Mouse (Mus musculus) spleen, postnatal 10 days (tissue): ENCODE data around the gene Slc45a2.
"Not testable (repeated sequence)": the region's sequence is repeated elsewhere in the genome, so short reads cannot be mapped to it uniquely, and the experiment has no call there.

ENCODE experiments used
- DNase-seq, 2 experiments: peaks; one replicate each; pipeline ENCODE4 v3.0.0; 2021 to 2022; ENCODE audit warnings: low spot score in 2 of 2

Slc45a2 gene

DNA sequence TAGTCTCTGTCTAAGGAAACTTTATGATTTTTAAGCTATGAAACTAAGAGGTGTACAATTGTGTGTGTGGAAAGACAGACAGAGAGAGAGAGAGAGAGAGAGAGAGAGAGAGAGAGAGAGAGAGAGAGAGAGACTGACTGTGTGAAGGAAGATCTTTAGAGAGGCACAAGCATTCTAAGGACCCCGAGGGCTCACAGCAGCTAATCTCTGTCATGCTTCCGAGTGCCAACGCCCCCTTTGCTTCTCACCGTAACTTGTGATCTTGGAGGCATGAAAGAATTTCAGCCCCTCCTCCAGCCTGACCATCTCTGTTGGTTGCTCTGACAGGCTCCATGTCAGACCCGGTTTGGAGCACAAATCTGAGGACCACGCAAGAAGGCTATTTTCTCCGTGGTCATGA, at the start of gene Slc45a2:
Gene Slc45a2, plus strand, starts transcription at position 301 of the 400 bp plus-strand sequence.
- DNase-seq: no peak

DNA sequence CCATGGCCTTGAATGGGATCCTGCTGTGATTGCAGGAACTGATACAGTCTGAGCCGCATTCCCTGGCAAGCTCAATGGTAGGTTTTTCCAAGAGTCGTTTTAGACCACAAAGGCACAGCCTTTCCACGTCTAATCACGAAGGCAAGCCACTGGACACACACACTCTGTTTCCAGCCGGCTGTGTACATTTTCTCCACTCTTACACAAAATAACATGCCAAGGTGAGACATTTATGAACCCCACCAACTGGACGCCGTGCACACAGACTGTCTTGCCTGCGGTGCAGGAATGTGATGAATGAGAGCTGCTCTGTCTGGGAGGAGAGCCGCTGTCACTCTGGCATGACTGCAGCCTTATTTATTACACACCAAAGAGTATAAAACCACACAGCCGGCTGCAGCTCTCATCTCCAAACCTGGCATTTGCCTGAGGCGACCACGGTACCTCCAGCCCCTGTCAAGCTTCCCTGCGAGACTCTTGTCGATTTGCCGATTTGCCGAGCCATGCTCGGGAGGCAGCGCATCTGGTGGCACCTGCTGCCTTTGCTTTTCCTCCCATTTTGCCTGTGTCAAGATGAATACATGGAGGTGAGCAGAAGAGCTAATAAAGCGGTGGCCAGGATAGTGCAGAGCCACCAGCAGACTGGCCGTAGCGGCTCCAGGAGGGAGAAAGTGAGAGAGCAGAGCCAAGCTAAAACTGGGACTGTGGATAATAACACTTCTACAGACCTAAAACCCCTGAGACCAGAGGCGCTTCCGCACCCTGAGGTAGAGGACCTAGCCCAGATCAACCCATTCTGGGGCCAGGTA, 48.4 kb upstream of the Slc45a2 start, which contains the start of gene C1qtnf3:
Gene C1qtnf3, plus strand, starts transcription at position 382 of the 809 bp plus-strand sequence.
- no peak for DNase-seq

DNA sequence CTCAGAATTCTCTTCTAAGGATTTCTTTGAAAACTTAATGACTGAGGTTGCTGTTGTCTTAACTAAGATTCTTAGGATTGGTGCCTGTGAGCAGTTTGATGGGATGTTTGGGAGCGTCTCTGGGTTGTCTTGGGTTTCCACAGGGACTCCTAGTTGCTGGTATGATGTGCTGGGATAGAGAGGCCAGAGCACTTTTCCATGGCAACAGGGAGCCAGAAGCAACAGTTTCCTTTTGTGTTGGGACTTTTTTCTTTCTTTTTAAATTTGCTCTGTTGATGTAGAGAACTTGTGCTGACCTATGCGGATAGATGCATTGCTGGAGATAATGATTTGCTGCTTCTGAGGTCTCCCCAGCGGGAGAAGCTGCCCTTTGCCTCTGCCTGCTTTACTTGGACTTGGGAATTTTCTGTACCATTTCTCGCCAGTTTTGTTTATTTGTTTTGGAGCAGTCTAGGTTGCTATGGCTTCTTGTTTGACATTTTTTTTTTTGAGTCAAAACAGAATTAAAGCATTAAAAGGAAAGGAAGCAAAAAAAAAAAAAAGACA, 47.7 kb upstream of the Slc45a2 start:
- DNase-seq: no peak

DNA sequence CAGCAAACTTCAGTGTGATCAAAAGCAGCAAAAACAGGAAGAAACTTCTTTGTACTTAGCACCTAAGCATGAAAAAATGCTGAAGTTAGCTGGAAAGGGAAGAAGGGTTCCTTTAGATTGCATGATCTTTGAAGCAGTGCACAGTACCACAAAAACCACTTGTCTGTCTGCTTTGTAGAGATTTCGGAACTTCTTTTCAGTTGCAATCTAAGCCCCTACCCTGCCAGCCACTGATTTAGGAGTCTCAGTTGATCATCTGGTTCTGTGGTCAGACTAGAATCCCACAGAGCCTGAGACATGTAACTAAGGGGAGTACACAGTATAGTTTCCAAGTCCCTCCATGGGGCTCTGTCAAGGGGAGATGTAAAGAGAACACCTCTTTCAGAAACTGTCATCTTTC, 47.1 kb upstream of the Slc45a2 start:
- no peak for DNase-seq

DNA sequence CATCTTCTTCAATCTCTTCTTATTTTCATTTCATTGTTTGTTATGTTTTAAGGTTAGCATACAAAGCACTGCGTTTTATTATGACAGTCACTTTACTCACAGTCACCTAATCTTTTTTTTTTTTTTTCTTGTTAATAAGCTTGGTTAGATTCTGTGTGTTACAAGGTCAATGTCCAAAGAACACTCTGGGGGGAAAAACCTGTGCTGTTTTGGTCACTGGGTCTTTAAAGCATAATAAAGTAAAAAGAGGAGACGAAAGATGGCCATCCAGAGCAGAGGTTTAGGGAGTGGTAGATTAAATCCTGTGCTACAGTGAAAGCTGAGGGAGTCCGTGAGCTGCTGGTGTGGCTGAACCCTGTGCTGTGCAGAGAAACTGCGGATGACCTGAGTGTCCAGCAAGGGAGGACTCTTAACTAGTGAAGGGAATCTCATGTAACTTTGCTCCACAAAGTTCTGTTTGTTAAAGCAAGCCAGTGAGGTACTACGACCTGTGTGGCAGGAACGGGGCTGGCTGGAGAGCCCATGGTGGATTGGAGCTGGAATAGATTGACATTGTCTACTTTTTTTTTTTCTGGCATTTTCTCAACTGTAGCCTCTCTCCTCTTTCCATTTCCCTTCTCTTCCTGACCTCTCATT, 46.0 kb upstream of the Slc45a2 start:
- no peak for DNase-seq

DNA sequence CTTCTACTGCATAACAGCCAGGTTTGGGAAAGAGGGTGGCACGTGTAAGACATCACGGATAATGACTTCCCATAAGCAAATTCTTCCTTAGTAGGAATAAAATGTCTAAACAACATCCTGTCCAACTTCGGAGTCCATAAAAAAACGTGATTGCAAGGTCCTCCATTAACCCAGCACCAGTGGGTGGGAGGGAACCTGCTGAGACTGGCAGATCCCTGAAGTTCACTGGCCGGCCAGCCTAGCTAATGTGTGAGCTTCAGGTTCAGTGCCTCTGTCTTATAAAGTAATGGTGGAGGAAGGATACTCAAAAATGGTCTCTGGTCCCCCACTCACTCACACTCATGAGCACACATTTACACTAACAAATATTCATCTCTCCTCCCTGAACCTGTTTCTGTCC, 45.4 kb upstream of the Slc45a2 start:
- no peak for DNase-seq

DNA sequence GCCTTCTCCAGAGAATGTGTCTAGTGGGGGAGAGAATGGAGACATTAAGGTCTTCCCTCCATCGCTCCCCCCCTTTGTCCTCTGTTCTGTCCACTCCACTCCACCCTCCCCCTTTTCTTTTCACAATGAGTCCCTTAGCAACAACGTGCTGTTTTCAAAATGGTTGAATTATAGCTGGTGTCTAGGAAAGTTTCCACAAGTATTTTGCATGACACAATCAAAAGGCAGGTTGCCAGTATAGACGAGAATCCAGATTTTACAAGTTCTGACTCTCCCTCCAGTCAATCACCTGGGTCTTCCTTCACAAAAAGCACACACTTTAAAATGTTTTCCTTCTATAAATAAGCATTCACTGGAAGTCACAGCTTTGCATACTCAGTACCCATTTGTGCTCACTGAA, 43.8 kb upstream of the Slc45a2 start:
- DNase-seq: no peak

DNA sequence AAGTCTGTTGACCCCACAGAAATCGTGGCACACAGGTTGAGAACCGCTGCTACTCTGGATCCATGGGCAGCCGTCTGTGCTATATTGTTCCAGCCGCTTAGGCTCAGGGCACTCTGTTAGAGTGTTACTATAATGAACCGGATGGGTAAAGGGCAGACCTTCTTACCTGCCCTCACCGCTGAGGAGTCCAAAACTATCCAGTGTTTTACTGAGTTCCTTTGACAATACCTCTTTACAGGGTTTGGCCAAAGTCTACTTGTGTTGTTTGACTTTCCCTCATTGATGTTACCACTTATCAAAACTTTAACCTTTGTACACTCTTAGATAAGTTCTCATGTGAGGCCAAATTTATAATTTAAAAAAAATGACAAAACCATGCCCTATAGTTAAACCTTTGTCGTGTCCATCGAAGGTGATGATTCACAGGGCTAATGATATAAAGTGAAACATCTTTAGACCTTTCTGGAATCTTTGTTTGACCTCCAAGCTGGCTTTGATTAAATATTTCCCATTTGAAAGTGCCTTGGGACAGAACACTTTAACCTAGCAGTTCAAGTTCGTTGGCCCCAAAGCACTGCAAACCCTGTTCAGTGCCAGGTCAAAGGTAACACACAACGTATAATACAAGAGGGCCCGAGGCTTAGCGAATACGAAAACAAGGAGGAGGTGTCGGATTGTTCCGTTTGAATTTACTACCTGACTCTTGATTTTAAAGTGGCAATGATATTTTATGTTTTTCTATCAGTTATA, 41.1 kb upstream of the Slc45a2 start:
- DNase-seq: no peak

DNA sequence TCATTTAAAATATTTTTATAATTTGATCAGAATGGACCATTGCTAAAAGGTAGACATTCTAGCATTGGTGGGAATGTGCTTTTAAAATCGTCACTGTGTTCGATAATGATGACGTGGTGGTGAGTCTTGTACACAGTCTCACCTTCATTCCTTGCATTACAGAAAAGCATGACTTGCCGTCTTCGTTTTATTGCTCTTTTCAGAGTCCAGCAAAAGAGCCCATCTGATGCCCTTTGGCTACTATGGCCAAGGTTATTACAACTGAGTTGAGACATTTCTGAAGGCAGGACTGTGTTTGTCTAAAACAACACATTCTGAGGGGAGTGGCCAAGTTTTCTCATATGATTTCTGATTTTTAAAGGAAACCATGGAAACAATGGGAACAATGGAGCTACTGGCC, 40.3 kb upstream of the Slc45a2 start:
- DNase-seq: no peak

DNA sequence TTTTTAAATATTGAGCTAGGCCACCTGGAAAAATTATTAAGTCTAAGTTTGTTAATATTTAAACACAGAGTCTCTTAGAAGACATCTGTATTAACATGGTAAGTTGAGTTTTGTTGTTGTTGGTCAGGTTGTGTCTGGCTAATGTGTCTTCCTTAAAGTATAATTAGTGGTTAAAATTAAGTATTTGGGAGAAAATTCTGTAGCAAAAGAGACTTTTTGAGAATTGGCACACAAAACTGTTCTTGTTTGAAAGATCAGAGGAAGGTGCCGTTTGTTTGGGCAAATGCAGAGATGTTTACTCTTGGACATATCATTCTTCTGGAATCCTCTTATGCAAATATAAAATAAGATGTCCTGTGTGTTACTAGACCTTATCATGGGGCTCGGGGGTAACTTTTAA, 37.9 kb upstream of the Slc45a2 start:
- DNase-seq: no peak

DNA sequence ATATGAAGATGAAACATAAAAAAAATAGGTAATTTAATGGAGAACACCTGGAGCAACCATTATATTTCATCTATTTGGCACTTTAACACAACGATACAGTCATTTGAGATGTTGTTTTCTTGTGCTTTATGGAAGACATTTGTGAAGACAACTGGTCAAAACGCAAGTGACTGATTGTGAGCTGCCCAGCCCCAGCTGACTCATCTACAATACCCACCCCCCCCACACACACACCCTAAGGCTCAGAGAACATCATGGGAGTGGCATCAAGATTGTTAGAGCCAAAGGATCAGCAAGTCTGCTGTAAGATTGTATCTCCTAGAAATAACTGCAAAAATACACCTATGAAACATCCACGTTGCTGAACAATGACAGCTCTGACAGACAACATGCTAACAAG, 31.1 kb upstream of the Slc45a2 start:
- DNase-seq: no peak

DNA sequence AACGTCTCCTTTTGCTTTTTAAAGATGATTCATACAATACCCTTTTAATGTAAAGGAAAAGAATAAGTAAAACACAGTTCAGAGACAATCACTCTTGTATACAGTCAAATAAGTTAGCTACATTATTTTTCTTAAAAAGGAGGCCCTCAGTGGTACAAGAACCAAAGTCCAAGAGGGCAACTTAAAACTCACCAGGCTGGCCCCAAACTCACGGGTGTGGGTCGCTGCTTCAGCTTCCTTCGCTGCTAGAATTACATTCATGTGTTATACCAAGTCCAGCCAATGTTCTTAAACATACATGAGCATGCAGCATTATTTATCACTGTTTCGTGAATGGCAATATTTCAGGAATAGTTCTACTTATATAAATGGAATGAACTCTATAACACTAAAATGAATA, 29.7 kb upstream of the Slc45a2 start:
- DNase-seq: no peak

DNA sequence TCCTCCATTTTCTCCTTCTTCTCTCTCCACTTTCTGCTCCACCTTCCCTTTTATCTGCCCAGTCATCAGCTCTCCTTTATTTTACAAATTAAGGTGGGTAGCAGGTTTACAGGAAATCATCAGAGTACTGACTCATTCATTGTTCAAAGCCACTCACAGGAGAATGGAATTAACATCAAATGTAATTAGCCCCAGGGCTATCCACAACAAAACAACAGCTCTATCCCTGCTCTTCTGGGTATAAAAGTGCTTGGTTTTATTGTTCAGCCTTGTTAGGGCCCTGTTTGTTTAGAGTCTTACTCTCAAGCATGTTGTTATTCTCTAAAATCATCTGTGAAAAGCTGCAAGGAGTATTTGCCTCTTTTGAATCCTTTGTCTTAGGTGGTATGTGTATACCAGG, 23.4 kb upstream of the Slc45a2 start:
- DNase-seq: no peak

DNA sequence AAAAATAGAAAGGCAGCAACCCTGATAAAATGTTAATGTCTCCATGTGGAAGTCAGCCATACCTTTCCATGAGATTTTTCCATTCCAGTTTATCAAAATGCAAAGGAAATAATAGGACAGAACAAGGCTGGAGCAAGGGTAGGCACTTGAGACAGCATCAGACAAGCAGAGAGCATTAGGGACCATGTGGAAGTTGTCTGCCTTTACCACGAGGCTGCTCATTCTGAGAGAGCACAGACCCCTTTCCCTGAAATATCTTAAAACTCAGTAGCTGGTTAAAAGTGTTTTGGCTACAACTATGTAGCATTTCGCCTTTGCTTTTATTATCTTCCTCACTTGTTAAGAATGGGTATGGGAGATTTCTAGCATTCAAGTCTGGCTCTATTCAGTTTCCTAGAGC, 19.8 kb upstream of the Slc45a2 start:
- no peak for DNase-seq

DNA sequence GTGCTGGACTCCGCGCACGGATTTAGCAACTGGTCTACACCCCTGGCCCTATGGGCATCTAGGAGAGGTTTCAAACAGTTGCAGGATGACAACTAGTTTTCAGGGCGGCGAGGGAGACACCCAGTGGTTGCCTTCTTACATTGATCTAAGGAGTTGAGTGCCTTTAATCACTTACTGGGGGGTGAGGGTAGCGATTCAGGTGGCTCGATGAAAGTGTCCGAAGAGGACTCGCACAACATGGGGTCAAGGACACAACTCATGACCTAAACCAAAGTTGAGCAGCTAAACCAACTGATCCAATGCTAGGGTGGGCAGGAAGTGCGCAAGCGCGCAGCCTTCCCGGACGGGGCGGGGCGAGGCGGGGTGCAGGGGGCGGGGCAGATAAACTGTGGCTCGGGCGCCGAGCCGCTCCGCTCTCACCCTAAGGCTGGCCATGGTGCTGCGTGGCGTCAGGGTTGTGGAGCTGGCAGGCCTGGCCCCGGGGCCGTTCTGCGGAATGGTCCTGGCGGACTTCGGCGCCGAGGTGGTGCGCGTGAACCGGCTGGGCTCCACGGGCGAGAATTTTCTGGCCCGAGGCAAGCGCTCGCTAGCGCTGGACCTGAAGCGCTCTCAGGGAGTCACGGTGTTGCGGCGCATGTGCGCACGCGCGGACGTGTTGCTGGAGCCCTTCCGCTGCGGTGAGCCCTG, 19.0 kb upstream of the Slc45a2 start, which contains the start of gene Amacr:
Gene Amacr, plus strand, starts transcription at position 380 of the 687 bp plus-strand sequence.
- peak; percentile 76 to 84 for DNase-seq

DNA sequence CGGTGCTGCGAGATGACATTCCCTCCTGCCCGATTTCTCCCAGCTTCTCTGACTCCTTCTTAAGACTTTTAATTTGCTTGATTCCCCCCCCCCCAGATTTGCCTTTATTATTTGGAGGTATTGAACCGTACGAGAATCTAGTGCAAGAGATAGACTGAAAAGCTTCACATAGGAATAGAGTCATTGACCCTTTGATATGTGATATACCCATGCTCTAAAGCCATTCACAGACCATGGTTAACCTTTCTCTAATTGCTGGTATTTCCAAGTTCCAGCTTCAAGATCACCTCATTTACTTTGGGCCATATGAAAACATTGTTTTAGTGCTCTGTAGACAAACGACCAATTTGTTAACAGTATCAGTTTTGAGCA, 18.5 kb upstream of the Slc45a2 start:
- DNase-seq: no peak

DNA sequence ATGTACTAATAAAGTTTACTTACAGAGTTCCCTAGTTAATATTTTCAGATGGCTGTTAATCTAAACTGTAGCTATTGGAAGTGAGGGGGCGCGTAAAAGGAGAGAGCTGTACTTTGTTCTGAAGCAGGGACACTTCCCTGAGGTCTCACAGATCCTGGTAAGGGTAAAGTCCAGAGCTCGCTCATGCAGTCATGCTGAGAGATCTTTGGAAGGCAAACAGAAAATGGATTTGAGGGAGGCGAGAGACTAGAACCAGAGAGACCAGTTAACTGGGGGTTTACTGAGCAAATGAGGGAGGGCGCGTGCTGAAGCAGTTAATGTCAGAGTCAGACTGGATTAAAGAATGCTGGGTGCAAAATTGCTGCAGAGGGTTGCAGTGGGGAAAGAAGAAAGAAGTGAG, 14.8 kb upstream of the Slc45a2 start:
- DNase-seq: no peak

DNA sequence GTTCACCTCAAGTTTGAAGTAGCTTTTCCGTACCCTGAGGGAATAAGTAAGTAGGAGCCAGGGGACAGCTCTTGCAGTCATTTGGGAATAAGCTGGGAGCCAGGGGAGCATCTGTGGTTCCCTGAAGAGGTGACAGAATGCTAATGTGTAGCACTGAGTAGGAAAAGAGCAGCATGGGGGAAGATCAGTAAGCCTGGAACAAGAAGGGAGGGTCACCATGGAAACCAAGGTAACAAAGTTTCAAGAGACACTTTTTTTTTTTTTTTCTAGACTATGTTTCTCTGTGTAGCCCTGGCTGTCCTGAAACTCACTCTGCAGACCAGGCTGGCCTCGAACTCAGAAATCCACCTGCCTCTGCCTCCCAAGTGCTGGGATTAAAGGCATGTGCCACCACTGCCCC, 14.0 kb upstream of the Slc45a2 start:
- DNase-seq: not testable (repeated sequence)

DNA sequence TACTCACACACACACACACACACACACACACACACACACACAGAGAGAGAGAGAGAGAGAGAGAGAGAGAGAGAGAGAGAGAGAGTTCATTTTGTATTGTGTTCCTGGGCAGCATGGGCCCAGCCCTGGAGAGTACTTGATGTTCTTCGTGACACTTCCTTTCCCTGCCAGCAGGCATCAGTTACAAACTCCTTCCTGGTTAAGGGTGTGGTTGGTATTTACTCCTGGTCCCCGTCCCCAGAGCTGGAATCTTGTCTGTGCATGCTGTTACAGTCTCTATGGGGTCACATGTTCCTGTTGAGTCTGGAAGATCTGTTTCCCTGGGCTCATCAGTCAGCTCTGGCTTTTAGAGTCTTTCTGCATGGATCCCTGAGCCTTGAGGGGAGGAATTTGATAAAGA, 10.1 kb upstream of the Slc45a2 start:
- DNase-seq: no peak

DNA sequence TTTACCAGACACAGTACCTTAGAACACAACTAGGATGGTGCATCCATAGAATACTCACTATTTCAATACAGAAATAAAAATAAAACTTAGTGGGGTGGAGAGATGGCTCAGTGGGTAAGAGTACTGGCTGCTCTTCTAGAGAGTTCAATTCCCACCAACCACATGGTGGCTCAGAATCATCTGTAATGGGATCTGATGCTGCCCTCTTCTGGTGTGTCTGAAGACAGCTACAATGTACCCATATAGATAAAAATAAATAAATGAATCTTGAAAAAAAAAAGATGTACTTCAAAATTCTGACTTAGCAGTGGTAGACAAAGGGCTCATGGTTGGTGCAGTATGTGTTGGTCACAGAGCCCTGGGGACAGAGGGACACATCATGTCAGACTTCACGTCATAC, 9.0 kb upstream of the Slc45a2 start:
- no peak for DNase-seq

DNA sequence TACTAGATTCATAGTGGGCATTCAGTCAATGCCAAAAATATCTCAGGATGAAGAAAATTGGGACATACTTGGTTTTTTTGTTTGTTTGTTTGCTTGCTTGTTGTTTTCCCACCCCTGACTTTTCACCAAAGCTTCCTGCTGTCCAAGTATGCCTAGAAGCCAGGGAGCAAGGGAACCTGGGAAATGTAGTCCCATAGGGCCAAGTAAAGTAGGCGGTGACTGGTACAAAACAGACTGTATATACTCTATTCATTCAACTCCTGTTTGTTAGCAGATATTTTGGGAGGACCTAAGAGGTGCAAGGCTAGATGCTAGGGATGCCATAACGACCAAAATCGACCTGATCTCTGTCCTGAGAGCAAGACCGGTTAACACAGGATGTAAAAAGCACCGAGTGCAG, 689 bp upstream of the Slc45a2 start:
- DNase-seq: no peak

DNA sequence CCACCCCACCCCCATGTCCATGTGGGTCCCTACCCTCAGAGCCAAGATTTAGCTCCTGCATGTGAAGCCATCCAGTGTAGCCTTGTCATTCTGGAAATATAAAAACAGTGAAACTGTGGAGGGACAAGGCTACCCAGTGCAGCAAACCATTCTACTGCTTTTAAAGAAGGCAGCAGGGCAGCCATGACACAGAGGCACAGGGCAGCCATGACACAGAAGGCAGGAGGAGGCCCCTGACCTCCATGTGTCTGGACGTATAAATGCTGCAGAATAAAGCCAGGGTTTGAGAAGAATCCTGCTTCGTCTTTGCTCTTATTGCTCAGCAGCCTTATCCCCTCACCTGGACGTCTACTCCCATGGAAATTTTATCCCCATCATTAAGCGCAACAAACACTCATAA, 3.3 kb downstream of the Slc45a2 start:
- DNase-seq: no peak
